Mouse (Mus musculus): Measurements from ENCODE around the gene Dek.
A peak's percentile ranks its signal among the peaks of the same experiment; 100 is the strongest.

The Dek gene

DNA sequence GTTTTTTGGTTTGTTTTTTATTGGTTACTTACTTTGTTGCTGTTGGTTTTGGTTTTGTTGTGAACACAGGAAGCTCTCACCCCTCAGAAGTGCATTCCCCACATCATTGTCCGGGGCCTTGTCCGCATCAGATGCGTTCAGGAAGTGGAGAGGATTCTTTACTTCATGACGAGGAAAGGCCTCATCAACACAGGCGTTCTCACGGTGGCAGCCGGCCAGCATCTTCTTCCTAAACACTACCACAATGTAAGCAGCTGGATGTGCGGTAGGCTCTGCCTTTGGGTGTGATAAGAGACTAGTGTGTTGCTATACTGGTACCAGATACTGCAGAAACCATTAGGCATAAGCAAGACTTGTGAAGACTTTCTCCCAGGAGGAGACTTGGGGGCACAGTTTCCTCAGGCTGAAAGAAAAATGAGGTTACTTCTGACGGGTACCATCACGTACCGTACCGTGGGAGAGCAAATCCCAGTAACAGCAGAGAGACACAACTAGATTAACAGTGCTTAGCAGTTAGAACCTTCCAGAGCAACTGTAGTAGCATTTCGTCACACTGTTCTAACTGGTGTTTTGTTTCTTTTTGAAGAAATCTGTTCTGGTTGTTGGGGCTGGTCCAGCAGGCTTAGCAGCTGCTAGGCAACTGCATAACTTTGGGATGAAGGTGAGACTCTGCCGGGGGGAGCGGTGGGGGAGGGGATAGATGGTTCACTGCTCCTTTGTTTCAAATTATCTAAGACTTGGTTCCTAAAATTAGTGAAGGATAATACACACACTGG, 41.8 kb downstream of the Dek start:
- ATAC-seq (ENCODE audit: insufficient number of reproducible peaks, low FRiP score, low TSS enrichment) = no peak

- ATAC-seq (ENCODE audit: insufficient number of reproducible peaks, low FRiP score, low TSS enrichment) = no peak
These were observed 43.2 kb downstream of the Dek start for GRCm38 (mm10) chr13:47062756-47063155.

DNA sequence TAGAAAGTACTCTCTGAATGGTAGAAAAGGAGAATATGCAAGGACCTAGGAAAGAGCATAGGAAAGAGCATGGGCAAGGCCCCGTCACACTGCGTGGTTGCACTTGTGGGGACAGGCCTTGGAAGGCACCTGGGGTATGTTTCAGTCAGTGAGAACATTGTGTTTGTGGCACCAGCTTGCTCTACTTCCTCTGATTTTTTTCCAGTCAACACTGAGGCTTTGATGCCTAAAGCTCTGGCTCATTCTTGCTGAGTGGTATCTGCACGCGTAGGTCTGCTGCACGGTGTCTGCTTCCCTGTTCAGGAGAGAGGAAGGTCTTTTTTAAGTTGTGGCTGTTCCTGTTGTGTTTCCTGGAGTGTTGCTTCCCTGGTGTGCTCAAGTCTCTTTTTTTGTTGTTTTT, 49.2 kb downstream of the Dek start:
- no peak for ATAC-seq (ENCODE audit: insufficient number of reproducible peaks, low FRiP score, low TSS enrichment)

- ATAC-seq (ENCODE audit: insufficient number of reproducible peaks, low FRiP score, low TSS enrichment) = no peak
These were observed 49.9 kb downstream of the Dek start for GRCm38 (mm10) chr13:47056126-47056525.

DNA sequence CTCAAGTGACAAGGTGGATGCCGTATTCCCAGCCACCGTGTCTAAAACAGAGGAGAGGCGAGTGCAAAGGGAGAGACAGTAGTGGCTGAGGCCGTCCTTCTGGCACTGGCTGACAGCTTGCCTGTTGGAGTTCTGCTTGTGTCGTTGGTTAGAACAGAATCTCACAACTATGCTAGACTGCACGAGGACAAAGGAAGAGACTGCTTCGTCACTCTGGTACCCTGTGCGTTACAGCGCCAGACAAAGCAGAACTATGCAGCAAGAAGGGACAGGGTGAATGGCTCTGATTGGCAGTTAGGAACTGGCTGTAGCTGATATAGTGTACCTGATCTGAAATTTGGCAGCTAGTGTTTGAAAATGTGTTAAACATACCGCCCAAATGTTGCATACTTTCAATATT, 52.0 kb downstream of the Dek start:
- no peak for ATAC-seq (ENCODE audit: insufficient number of reproducible peaks, low FRiP score, low TSS enrichment)

DNA sequence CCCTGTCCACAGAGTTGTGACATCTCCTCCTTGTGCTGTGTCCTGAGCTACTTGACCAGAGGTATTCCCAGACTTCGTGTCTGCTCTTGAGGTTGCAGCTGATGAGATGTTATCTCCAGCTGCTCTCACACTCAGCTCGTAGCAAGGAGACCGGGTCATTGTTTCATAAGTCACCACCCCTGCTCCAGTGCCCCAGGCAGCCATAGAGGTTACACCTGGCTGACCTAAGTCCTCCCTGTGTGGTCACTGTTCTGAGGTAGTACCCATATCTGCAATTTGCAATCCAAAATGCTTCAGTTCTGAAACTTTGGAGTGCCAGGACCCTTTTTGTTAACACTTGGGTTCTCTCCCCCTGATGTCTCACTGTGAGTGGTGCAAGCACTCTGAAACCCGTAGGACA, 56.0 kb downstream of the Dek start:
- no peak for ATAC-seq (ENCODE audit: insufficient number of reproducible peaks, low FRiP score, low TSS enrichment)

GRCm38 (mm10) chr13:47047996-47048395, 58.0 kb downstream of the Dek start:
- ATAC-seq (ENCODE audit: insufficient number of reproducible peaks, low FRiP score, low TSS enrichment) = no peak

DNA sequence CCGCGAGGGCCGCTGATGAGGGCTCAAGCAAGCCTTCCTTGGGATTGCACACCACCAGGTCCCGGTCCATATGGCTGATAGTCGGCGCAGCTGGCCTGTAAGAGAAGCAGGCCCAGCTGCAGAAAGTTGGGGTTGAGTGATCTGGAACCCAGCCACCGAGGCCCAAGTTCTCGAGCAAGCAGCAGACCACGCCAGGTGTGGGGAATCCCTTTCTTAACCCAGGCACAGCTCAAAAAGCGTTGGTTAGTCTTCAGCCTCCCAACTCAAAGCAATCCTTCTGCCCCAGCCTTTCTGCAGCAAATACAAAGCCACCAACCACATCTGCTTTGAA, 61.4 kb downstream of the Dek start, which contains the start of gene Tpmt:
Tpmt (minus strand) TSS at position 121 of the 331 bp plus-strand sequence.
- no peak for ATAC-seq (ENCODE audit: insufficient number of reproducible peaks, low FRiP score, low TSS enrichment)

DNA sequence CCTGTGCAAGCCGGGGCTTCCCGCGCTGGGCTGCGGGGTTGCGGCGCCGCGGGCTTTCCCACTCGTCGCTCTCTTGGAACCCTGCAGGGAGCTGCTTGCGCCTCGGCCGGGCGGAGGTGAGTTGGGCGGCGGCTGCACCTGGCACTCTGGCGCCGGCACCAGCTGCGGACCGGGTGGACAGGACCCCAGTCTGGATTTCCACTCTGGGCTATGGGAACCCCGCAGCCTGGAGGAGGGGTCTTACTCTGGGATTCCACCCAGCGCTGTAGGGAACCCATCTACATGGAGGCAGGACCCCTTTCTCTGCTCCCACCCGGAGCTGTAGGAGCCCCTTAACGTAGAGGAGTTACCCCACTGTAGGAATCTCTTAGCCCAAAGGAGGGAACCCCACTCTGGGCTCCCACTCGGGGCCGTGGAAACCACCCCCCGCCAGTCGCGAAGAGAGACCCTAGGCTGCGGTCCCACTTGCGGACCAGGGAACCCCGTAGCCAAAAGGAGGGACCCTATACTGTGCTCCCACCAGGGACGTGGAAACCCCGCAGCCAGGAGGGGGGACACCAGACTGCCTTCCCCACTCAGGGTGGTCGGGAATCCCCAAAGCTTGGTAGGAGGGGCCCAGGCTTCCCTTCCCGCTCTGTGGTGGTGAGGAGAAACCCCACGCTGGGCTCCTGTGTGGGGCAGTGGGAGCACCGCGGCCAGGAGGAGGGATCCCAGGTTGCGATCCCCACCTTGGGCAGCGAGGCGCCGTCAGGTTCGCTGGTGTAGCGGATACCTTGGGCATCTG, 62.0 kb downstream of the Dek start:
- ATAC-seq (ENCODE audit: insufficient number of reproducible peaks, low FRiP score, low TSS enrichment) = peak; percentile 18; the same call in 1 of the 2 replicates

GRCm38 (mm10) chr13:47043030-47043680, 62.8 kb downstream of the Dek start, which contains the start of gene Kdm1b:
TSS of gene Kdm1b (plus strand) at chr13:47043499.
- peak; percentile 87 for ATAC-seq (ENCODE audit: insufficient number of reproducible peaks, low FRiP score, low TSS enrichment)

GRCm38 (mm10) chr13:47042024-47042633, 63.9 kb downstream of the Dek start:
- no peak for ATAC-seq (ENCODE audit: insufficient number of reproducible peaks, low FRiP score, low TSS enrichment)

DNA sequence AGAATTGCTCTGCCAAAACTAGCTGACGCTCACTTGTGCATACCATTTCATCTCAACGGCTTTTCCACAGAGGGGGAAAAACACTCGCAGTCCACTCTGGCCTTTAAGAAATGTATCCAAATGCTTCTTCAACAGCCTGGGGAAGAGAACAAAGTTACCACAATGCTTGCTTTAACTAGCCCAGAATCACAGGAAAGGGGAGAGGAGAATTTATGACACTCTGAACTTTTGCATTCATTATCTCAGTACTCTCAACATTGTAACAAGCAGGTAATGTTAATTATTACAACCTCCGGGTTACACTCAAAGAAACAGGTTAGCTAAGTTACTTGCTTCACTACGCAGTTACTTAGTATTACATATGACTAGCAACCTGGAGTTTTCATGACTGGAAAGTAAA, 65.9 kb downstream of the Dek start:
- ATAC-seq (ENCODE audit: insufficient number of reproducible peaks, low FRiP score, low TSS enrichment) = no peak

GRCm38 (mm10) chr13:47037946-47038345, 68.1 kb downstream of the Dek start:
- no peak for ATAC-seq (ENCODE audit: insufficient number of reproducible peaks, low FRiP score, low TSS enrichment)
